ENCODE assay signal across 21 mouse cellular contexts in the genomic region with DNA sequence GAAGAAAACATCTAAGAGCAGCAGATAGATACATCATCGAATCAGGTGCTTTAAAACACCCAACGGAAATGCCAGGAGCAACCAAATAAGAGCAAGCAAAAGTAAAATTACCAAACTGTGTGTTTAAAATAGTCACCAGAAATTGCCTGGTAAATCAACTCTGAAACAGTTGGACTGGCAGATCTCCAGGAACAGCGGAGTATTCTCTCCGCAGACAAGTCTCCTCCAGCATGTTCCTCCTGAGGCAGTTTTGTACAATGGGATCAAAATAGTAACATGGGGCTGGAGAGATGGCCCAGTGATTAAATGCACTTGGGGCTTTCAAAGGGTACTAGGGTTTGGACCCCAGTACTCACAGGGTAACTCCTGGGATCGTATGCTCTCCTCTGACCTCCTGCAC.
DNase-seq lines count a peak whose midpoint lies in the region; ATAC-seq lines count a peak whose summit lies in the region.
"Had no signal": no experiment of that assay in that cellular context is flagged by ENCODE, and none has a peak within 500 bp of the region (broad histone marks: within the 10 kb centered on the region; RNA-seq: fewer than 3 reads in every experiment).

No protein-coding gene starts in this region.

- no peak overlapping the region for H3K4me2 ChIP-seq in hindbrain, embryonic 16.5 days (ENCODE audit: low read length)
- no peak overlapping the region for H3K4me2 ChIP-seq in midbrain, embryonic 16.5 days (ENCODE audit: low read length)
- H3K4me2 ChIP-seq in liver, embryonic 12.5 days: no peak overlapping the region
- H3K4me2 ChIP-seq: embryonic facial prominence, embryonic 12.5 days; hindbrain, embryonic 15.5 days; neural tube, embryonic 12.5 days; stomach, embryonic 15.5 days had no signal

- H3K9ac ChIP-seq in hindbrain, embryonic 16.5 days (ENCODE audit: low read depth, low read length): no peak overlapping the region
- H3K9ac ChIP-seq in midbrain, embryonic 16.5 days (ENCODE audit: low read depth, low read length): no peak overlapping the region
- H3K9ac ChIP-seq in liver, embryonic 12.5 days: no peak overlapping the region
- H3K9ac ChIP-seq: embryonic facial prominence, embryonic 12.5 days; hindbrain, embryonic 15.5 days; neural tube, embryonic 12.5 days; stomach, embryonic 15.5 days had no signal

- H3K4me1 ChIP-seq in hindbrain, embryonic 16.5 days (ENCODE audit: control insufficient read depth, insufficient read depth, low read depth, low read length): no peaks in the 10 kb centered on the region
- H3K4me1 ChIP-seq in midbrain, embryonic 16.5 days (ENCODE audit: control insufficient read depth, insufficient read depth, low read length): no peaks in the 10 kb centered on the region; the same call in 1 of the 2 replicates
- H3K4me1 ChIP-seq in liver, embryonic 12.5 days: no peaks in the 10 kb centered on the region
- H3K4me1 ChIP-seq: embryonic facial prominence, embryonic 12.5 days; neural tube, embryonic 12.5 days; stomach, embryonic 15.5 days had no signal

- H3K27me3 ChIP-seq in hindbrain, embryonic 16.5 days (replicated peaks; ENCODE audit: control insufficient read depth, insufficient read depth, low read length): no peaks in the 10 kb centered on the region
- H3K27me3 ChIP-seq in midbrain, embryonic 16.5 days (ENCODE audit: control insufficient read depth, insufficient read depth, low read depth, low read length): no peaks in the 10 kb centered on the region
- no peaks in the 10 kb centered on the region for H3K27me3 ChIP-seq in liver, embryonic 12.5 days (replicated peaks)
- H3K27me3 ChIP-seq: embryonic facial prominence, embryonic 12.5 days; hindbrain, embryonic 15.5 days; neural tube, embryonic 12.5 days; Patski; stomach, embryonic 15.5 days had no signal

- no peak for ATAC-seq in hindbrain, embryonic 16.5 days
- ATAC-seq in midbrain, embryonic 16.5 days: no peak
- no peak for ATAC-seq in liver, embryonic 12.5 days
- ATAC-seq: Patski had no signal

- no peaks in the 10 kb centered on the region; the same call in 1 of the 2 replicates for H3K9me3 ChIP-seq in hindbrain, embryonic 16.5 days (ENCODE audit: control insufficient read depth, low read length)
- H3K9me3 ChIP-seq in midbrain, embryonic 16.5 days (replicated peaks; ENCODE audit: control insufficient read depth, low read length, poor library complexity, severe bottlenecking): no peaks in the 10 kb centered on the region
- no peaks in the 10 kb centered on the region for H3K9me3 ChIP-seq in liver, embryonic 12.5 days (replicated peaks)
- H3K9me3 ChIP-seq: embryonic facial prominence, embryonic 12.5 days; hindbrain, embryonic 15.5 days; neural tube, embryonic 12.5 days; stomach, embryonic 15.5 days had no signal

- H3K27ac ChIP-seq in hindbrain, embryonic 16.5 days (ENCODE audit: low read depth, low read length): no peak overlapping the region
- no peak overlapping the region for H3K27ac ChIP-seq in midbrain, embryonic 16.5 days (ENCODE audit: low read length)
- H3K27ac ChIP-seq in liver, embryonic 12.5 days: no peak overlapping the region
- H3K27ac ChIP-seq: embryonic facial prominence, embryonic 12.5 days; hindbrain, embryonic 15.5 days; neural tube, embryonic 12.5 days; stomach, embryonic 15.5 days had no signal

- no peak overlapping the region for H3K4me3 ChIP-seq in hindbrain, embryonic 16.5 days (ENCODE audit: low read length)
- no peak overlapping the region for H3K4me3 ChIP-seq in midbrain, embryonic 16.5 days (ENCODE audit: low read depth, low read length)
- H3K4me3 ChIP-seq in liver, embryonic 12.5 days: no peak overlapping the region
- H3K4me3 ChIP-seq: embryonic facial prominence, embryonic 12.5 days; hindbrain, embryonic 15.5 days; neural tube, embryonic 12.5 days; stomach, embryonic 15.5 days had no signal

- WGBS in hindbrain, embryonic 16.5 days: 70% methylated on average over 5 of the region's 5 CpGs
- 89% methylated on average over 5 of the region's 5 CpGs for WGBS in midbrain, embryonic 16.5 days
- 78% methylated on average over 5 of the region's 5 CpGs for WGBS in liver, embryonic 12.5 days (ENCODE audit: insufficient replicate concordance)

- no peaks in the 10 kb centered on the region for H3K36me3 ChIP-seq in hindbrain, embryonic 16.5 days (ENCODE audit: control insufficient read depth, insufficient read depth, low read length)
- H3K36me3 ChIP-seq in midbrain, embryonic 16.5 days (ENCODE audit: control insufficient read depth, insufficient read depth, low read length): no peaks in the 10 kb centered on the region
- H3K36me3 ChIP-seq in liver, embryonic 12.5 days: no peaks in the 10 kb centered on the region
- H3K36me3 ChIP-seq: embryonic facial prominence, embryonic 12.5 days; hindbrain, embryonic 15.5 days; neural tube, embryonic 12.5 days; stomach, embryonic 15.5 days had no signal

- peak; percentile 6 to 39 for DNase-seq in frontal cortex, adult 2 months (ENCODE audit: extremely low spot score in 1 of 2, low spot score in 1 of 2)
- DNase-seq in frontal cortex, postnatal 25 days (ENCODE audit: low spot score in 2 of 2): no peak
- DNase-seq in brain, adult 2 months (ENCODE audit: low read depth, low spot score): peak; percentile 77
- peak; percentile 39 to 47 for DNase-seq in cerebellum, postnatal 10 days
- peak; percentile 51 for DNase-seq in layer of hippocampus, adult 9-10 months (ENCODE audit: low spot score)
- DNase-seq: B cell, adult 2 months; heart, postnatal 10 days; kidney, adult 8-10 months; liver; lung, adult 2 months; lung, postnatal 4 days; spleen, adult 18-20 months; thymus, postnatal 14 days had no signal

Comparison
In these comparisons a context has a peak if more than half of its experiments do, and no peak if none do; other contexts are left out.
1. DNase-seq: peak in frontal cortex, adult 2 months (2 of 2), brain, adult 2 months (single experiment), cerebellum, postnatal 10 days (2 of 2) and layer of hippocampus, adult 9-10 months (single experiment); none in frontal cortex, postnatal 25 days (0 of 2).